Mouse (Mus musculus) erythroblast, adult 5-6 weeks (primary cell): Measurements from ENCODE around the gene St13. TPM values are rescaled to one million over a fixed set of nuclear protein-coding genes. Genes with fewer than 3 reads are reported as not detected.

ENCODE experiments used
- ATAC-seq: replicated peaks from 2 replicates; pipeline ENCODE4 v1.8.0; 2016; ENCODE audit warnings: moderate number of reproducible peaks, mild to moderate bottlenecking, moderate TSS enrichment, inconsistent platforms; ENCODE audit not compliant: poor library complexity, low FRiP score, severe bottlenecking
- total RNA-seq, 2 experiments: library from RNA; stranded (forward) in 1 of 2; stranded (reverse) in 1 of 2; fragments of 150-400 nt in 1 of 2; fragments of 200-764, 138-1000 nt in 1 of 2; gene quantifications; 2 replicates each; pipeline versions ENCODE4 v1.2.3 to v1.2.4; 2015 to 2017; ENCODE audit warnings: low replicate concordance in 2 of 2

The St13 gene
- total RNA-seq (2015; ENCODE audit: low replicate concordance) (14.8 and 48.3 TPM in 2 replicates), total RNA-seq (2017; ENCODE audit: low replicate concordance) (27.7 and 35.1 TPM in 2 replicates)

DNA sequence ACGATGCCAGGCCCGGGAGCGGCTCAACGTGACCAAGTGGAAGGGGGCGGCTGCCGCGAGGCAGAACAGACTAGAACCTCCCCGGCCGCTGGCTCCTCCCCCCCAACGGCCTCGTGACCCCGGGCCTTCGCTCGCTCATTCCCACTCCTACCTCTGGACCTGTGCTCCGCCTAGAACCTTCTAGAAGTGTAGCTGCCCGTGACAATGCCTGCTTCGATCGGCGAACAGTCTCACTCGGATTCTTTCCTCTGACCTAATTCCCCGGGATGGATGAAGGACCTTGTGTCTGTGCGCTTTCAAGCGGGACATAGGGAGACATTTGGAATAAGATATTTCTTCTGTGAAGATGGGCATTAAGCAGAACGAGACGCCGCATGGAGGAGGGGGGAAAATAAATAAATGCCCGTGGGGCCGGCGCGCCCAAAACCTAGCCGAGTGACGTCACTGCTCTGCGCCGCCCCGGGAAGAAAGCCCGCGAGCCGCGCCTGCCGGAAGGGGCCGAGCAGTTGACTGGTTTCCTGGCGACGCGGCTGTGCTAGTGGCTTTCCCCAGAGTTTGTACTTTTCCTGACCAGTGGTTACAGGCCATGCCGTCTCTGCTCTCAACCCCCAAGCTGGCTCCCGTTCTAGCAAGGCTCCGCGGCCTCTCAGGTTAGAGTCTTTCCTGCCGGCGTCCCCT, at the start of gene St13, which contains the start of gene Xpnpep3:
Gene St13 (minus strand): TSS at position 440 of the 678 bp plus-strand sequence.
Gene Xpnpep3 (plus strand): TSS at position 501 of the 678 bp plus-strand sequence.
- ATAC-seq, result peak; percentile 96

- ATAC-seq, result peak; percentile 88
Observed at GRCm38 (mm10) chr15:81448463-81448862, 48.6 kb upstream of the St13 start.

GRCm38 (mm10) chr15:81439236-81439635, 39.4 kb upstream of the St13 start:
- ATAC-seq, result no peak

- no peak for ATAC-seq
Observed at GRCm38 (mm10) chr15:81438345-81438744, 38.5 kb upstream of the St13 start.

DNA sequence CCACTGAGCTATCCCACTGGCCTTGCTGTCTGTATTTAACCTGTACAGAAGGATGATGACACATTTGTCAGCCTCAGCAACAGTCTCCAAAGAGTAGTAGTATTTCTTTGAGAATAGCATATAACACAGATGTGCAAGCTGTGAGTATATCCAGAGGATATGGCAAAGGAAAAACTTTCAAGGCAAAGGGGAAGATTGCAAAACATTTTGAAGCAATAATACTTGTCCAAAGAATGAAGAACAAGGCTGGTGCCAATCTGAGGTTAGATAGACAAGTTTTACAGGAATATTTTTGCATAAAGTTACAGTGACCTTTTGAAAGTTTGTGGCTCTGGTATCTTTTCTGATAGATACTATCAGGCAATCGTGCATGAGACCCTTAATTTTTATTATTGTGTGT, 31.3 kb upstream of the St13 start:
- no peak for ATAC-seq

DNA sequence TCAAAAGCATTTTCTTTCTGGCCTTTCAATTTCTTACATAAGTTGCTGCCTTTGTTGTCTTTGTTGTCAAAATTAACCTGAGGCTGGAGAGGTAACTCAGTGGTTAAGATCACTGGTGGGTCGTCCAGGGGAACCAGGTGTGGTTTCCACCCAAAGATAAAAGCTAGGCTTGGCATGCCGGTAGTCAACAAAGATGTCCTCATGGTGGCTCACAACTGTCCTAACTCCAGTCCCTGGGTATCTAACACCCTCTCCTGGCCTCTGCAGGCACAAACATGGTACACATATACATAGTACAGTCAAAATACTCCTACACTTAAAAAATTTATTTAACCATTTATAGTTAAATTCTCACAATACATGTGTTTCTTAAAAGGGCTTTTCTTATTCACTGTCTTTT, 28.1 kb upstream of the St13 start:
- no peak for ATAC-seq

DNA sequence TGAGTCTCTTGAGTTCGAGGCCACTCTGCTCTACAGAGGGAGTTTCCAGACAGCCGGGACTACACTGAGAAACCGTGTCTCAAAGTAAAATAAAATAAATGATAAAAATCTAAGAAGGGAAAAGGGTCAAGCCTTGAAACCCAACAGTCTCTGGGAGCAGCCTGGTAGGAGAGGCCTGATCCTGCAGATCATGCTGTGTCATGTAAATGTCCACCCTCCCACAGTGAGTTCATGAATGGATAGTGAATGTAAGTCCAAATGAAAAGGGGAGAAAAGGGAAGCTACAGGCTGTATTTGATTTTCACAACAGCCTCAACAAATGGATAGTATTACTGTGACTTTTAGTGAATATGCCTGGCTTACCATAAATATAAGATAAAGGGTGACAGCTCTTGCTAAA, 25.4 kb upstream of the St13 start:
- ATAC-seq, result no peak

DNA sequence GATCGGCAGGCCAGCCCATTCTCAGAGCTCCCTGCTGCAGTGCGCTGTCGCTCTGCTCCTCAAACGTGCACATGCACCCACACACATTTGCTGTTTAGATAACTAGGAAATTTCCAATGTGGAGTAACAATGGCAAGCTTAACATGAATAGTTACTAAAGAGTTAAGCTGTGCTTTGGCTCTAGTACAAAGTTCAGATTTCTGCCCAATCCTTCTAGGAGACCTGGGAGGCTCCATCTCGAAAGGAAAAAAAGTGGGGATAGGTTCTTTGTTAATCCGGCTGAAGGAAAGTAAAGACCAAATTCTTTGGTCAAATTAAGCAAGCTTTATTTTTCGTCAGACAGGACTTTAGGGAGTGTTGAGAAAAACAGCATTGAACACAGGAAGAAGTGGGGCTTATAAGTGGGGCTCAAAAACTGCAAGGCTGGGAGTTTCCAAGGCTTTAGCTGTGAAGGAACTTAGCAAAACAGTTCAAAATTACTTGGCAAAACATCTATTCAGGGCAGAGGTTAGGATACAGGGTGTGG, 22.3 kb upstream of the St13 start:
- ATAC-seq, result no peak

- ATAC-seq, result no peak
Observed at GRCm38 (mm10) chr15:81421454-81421853, 21.6 kb upstream of the St13 start.

DNA sequence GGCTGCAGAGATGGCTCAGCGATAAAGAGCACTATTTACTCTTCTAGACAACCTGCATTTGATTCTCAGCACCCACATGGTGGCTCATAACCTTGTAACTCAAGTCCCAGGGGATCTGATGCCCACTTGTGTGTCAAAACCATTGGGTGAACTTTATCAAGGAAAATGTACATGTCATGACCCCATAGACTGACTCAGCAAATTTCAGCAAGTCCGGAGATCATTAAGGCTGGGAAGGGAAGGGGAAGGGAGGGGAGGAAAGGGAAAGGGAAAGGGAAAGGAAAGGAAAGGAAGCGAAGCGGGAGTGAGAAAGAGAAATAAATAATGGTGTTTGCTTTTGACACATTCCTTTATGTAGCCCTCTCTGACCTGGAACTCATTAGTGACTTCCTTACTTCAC, 18.2 kb upstream of the St13 start:
- peak; percentile 35; the same call in 1 of the 2 replicates for ATAC-seq

GRCm38 (mm10) chr15:81416763-81417310, 17.0 kb upstream of the St13 start:
- ATAC-seq, result peak; percentile 89

DNA sequence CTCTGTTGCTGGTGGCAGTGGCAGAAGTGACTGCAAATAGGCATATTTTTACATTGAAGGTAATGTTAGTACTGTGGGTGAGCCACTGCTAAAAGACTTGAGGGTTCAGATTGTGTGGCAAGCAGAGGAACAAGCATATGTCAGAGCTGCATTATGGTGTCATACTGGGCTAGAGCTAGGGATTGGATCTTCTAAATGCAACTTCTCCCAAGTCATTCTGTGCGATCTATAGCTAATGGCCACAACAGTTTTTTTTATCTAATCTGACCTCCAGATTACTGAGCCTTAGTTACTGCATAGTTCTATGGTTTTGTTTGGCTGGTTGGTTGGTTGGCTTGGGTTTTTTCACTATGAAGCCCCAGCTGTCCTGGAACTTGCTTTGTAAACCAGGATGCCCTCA, 8.3 kb upstream of the St13 start, which contains the start of gene Dnajb7:
Gene Dnajb7 (minus strand): TSS at position 101 of the 400 bp plus-strand sequence.
- no peak for ATAC-seq

GRCm38 (mm10) chr15:81405008-81405407, 5.1 kb upstream of the St13 start:
- ATAC-seq, result no peak

DNA sequence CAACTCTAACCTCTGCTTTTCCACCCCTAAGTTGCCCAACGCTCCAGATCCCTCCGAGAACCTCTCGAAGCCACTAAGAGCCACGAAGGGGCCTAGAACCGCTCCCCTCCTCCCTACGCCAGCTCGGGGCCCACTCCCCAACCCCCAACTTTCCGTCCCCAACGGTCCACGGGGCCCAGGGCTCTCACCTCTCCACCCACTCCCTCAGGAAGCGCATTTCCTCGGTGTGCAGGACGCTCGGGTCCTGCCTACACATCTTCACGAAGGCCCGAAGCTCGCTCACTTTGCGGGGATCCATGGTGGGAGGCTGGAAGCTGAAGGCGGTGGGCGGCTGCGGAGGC, 610 bp downstream of the St13 start:
- no peak; the same call in 1 of the 2 replicates for ATAC-seq

GRCm38 (mm10) chr15:81398189-81398588, 1.7 kb downstream of the St13 start:
- ATAC-seq, result no peak

- ATAC-seq, result no peak
Observed at GRCm38 (mm10) chr15:81394211-81394915, 5.5 kb downstream of the St13 start.

GRCm38 (mm10) chr15:81392997-81393396, 6.9 kb downstream of the St13 start:
- ATAC-seq, result no peak

GRCm38 (mm10) chr15:81386327-81386726, 13.6 kb downstream of the St13 start:
- no peak for ATAC-seq

DNA sequence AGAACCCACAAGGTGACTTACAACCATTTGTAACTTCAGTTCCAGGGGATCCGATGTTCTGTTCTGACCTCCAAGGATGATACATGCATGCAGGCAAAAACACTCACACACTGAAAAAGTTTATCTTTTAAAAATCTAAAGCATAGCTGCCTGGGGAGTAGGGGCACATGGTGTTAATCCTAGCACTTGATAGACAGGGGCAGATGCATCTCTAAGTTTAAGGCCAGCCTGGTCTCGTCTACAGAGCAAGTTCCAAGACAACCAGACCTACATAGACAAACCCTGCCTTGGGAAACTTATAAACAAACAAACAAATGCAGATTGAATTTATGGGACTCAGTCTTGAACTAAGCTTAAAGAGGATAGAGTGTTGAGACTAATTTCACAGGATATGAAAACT, 21.0 kb downstream of the St13 start:
- ATAC-seq, result no peak

DNA sequence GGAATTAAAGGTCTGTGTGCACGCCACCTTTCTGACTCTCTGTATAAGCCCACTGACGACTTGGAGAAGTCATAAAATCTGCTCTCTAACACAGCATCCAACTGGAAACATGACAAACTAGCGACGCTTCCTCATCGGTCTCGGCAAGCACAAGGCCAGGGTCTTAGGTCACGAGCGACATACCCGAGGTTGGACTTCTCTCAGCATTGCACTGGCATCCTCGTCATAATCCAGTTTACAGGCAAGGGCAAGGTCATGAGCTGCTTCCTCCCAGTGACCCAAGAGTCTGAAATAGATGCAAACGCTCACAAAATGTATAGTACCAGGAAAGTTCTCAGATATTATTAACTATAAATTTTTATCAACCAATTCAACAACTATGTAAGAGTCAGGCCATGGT, 25.3 kb downstream of the St13 start:
- no peak for ATAC-seq

DNA sequence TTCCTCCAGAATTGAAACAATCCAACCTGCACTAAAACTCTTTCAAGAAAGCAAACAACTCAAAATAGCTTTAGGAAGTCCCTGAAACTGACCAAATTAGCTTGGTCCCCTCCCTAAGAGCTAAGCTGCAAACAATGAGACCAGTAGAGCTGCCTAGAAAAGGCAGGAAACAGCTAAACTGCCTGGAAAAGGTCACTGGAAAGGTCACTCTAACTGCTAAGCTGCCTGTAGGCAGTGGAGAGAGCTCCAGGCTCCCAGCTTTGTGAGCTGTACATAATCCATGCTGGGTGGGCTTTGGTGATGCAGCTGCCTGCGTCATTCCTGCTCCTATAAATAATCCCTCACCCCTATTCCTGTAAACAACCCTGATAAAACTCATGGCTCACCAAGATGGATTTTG, 29.5 kb downstream of the St13 start:
- ATAC-seq, result no peak
